Mouse (Mus musculus) testis, adult 2 months (tissue): ENCODE data around the gene Ercc2. TPM values are rescaled to one million over a fixed set of nuclear protein-coding genes. Genes with fewer than 3 reads are reported as not detected.

ENCODE experiments used
- H3K27ac ChIP-seq: fragments of 200-500 bp; 2 replicates; pipeline ENCODE4 v1.5.1; 2012; ENCODE audit warnings: low read depth, low read length; ENCODE audit not compliant: control insufficient read depth, insufficient read depth
- H3K27me3 ChIP-seq: fragments of 200-500 bp; 2 replicates; pipeline ENCODE4 v1.6.1; 2012; ENCODE audit warnings: mild to moderate bottlenecking, low read length, moderate library complexity; ENCODE audit not compliant: control insufficient read depth, insufficient read depth
- H3K36me3 ChIP-seq: fragments of 200-500 bp; 2 replicates; pipeline ENCODE4 v1.6.1; 2012; ENCODE audit warnings: mild to moderate bottlenecking, low read length; ENCODE audit not compliant: control insufficient read depth, insufficient read depth
- H3K4me1 ChIP-seq: fragments of 200-500 bp; 2 replicates; pipeline ENCODE4 v1.6.1; 2012; ENCODE audit warnings: low read length; ENCODE audit not compliant: control insufficient read depth, insufficient read depth
- H3K4me3 ChIP-seq: fragments of 200-500 bp; 2 replicates; pipeline ENCODE4 v1.5.1; 2012; ENCODE audit warnings: low read depth, mild to moderate bottlenecking, low read length, moderate library complexity, mixed read lengths; ENCODE audit not compliant: control insufficient read depth
- CTCF ChIP-seq: fragments of 200-500 bp; IDR thresholded peaks from 2 replicates; pipeline ENCODE4 v1.5.1; 2012; ENCODE audit warnings: low read depth, mild to moderate bottlenecking, inconsistent platforms, low read length, moderate library complexity; ENCODE audit not compliant: control insufficient read depth, insufficient read depth, insufficient replicate concordance
- POLR2A ChIP-seq: fragments of 200-500 bp; IDR thresholded peaks from 2 replicates; pipeline ENCODE4 v1.6.1; 2012; ENCODE audit warnings: low read depth, mild to moderate bottlenecking, inconsistent platforms, low read length, moderate library complexity; ENCODE audit not compliant: control insufficient read depth
- polyA plus RNA-seq: library from polyadenylated mRNA; depleted of rRNA; stranded (reverse); fragments of >200 nt; gene quantifications from 2 replicates; pipeline ENCODE4 v1.2.3, GENCODE M21; 2012; rRNA removed

The Ercc2 gene
- polyA plus RNA-seq, 1 experiment = 53.3 TPM

- Histone ChIP-seq H3K36me3 (no peaks in the 10 kb centered on the region), H3K27ac (peak overlapping the region; percentile 20), H3K4me1 (no peaks in the 10 kb centered on the region), H3K27me3 (no peaks in the 10 kb centered on the region), H3K4me3 (no peak overlapping the region)
- TF ChIP-seq POLR2A = no peak
- TF ChIP-seq CTCF = peak; percentile 50; the same call in 1 of the 2 replicates
Measured at GRCm38 (mm10) chr7:19443344-19443743, 61.5 kb downstream of the Ercc2 start.

GRCm38 (mm10) chr7:19444801-19445200 is 63.0 kb downstream of the Ercc2 start:
- no peaks in the 10 kb centered on the region for H3K36me3 ChIP-seq
- H3K27ac ChIP-seq = no peak overlapping the region; the same call in 1 of the 2 replicates
- no peak overlapping the region for H3K4me3 ChIP-seq
- no peak for TF ChIP-seq POLR2A
- no peak for TF ChIP-seq CTCF
- no peaks in the 10 kb centered on the region for H3K4me1 ChIP-seq
- no peaks in the 10 kb centered on the region for H3K27me3 ChIP-seq

Other genes with a start within 250 kb of the Ercc2 start
- 12.7 and 13.5 TPM in 2 replicates for gene Qpctl, start 232.7 kb upstream of the Ercc2 start, polyA plus RNA-seq
- 135 and 140 TPM in 2 replicates for gene Snrpd2, start 232.3 kb upstream of the Ercc2 start, polyA plus RNA-seq
- gene Gipr, start 215.9 kb upstream of the Ercc2 start, polyA plus RNA-seq = 20.9 and 24.3 TPM in 2 replicates
- 11.1 and 12.9 TPM in 2 replicates for gene Eml2, start 205.6 kb upstream of the Ercc2 start, polyA plus RNA-seq
- 9.5 and 16.2 TPM in 2 replicates for gene Gpr4, start 169.5 kb upstream of the Ercc2 start, polyA plus RNA-seq
- gene Opa3, start 153.7 kb upstream of the Ercc2 start, polyA plus RNA-seq = 13.6 and 14.5 TPM in 2 replicates
- 42.4 and 44.7 TPM in 2 replicates for gene Vasp, start 110.2 kb upstream of the Ercc2 start, polyA plus RNA-seq
- gene Ppm1n, start 101.9 kb upstream of the Ercc2 start, polyA plus RNA-seq = 0.20 and 0.30 TPM in 2 replicates
- gene Rtn2, start 99.4 kb upstream of the Ercc2 start, polyA plus RNA-seq = 15.6 and 17.4 TPM in 2 replicates
- 3.9 and 4.1 TPM in 2 replicates for gene Fosb, start 72.0 kb upstream of the Ercc2 start, polyA plus RNA-seq
- gene Ercc1, start 37.2 kb upstream of the Ercc2 start, polyA plus RNA-seq = 50.1 and 66.6 TPM in 2 replicates
- 2.8 and 3.2 TPM in 2 replicates for gene Cd3eap, start 22.5 kb upstream of the Ercc2 start, polyA plus RNA-seq
- gene Ppp1r13l, start 22.3 kb upstream of the Ercc2 start, polyA plus RNA-seq = 49.5 and 71.4 TPM in 2 replicates
- 33.3 and 39.9 TPM in 2 replicates for gene Klc3, start 22.1 kb downstream of the Ercc2 start, polyA plus RNA-seq
- gene Ckm, start 22.8 kb downstream of the Ercc2 start, polyA plus RNA-seq = 2.4 and 8.7 TPM in 2 replicates
- 13.2 and 14.1 TPM in 2 replicates for gene Mark4, start 76.8 kb downstream of the Ercc2 start, polyA plus RNA-seq
- gene Exoc3l2, start 81.3 kb downstream of the Ercc2 start, polyA plus RNA-seq = 26.1 and 27.2 TPM in 2 replicates
- 3.0 and 3.7 TPM in 2 replicates for gene Bloc1s3, start 126.4 kb downstream of the Ercc2 start, polyA plus RNA-seq
- gene Trappc6a, start 126.4 kb downstream of the Ercc2 start, polyA plus RNA-seq = 61.1 and 62.1 TPM in 2 replicates
- gene Nkpd1, start 135.8 kb downstream of the Ercc2 start, polyA plus RNA-seq = 5.6 and 6.9 TPM in 2 replicates
- gene Ppp1r37, start 181.1 kb downstream of the Ercc2 start, polyA plus RNA-seq = 37.3 and 48.4 TPM in 2 replicates
- gene Zfp296, start 195.3 kb downstream of the Ercc2 start, polyA plus RNA-seq = 7.0 and 10.5 TPM in 2 replicates
- 64.1 and 68.2 TPM in 2 replicates for gene Gemin7, start 195.6 kb downstream of the Ercc2 start, polyA plus RNA-seq
- 93.7 and 99.3 TPM in 2 replicates for gene Clasrp, start 222.5 kb downstream of the Ercc2 start, polyA plus RNA-seq
- gene Relb, start 247.4 kb downstream of the Ercc2 start, polyA plus RNA-seq = 4.1 and 5.1 TPM in 2 replicates